Mouse (Mus musculus): ENCODE results near the gene Gm6614. TPM values are rescaled to one million over a fixed set of nuclear protein-coding genes. Genes with fewer than 3 reads are reported as not detected.

Gm6614 gene
- total and polyA plus RNA-seq, 3 experiments = not detected

- H3K9ac ChIP-seq (ENCODE audit: low read depth, low read length) = no peak overlapping the region
- TF ChIP-seq POLR2A (IDR thresholded peaks at IDR 0.05; ENCODE audit: insufficient read depth, low read depth, low read length) = no peak
- TF ChIP-seq CTCF (IDR thresholded peaks at IDR 0.05) = no peak
- no peak for TF ChIP-seq EP300 (IDR thresholded peaks at IDR 0.05; ENCODE audit: insufficient read depth, low read depth, low read length)
- intact Hi-C loops (cut with DNase I) = no loop called here
- 72% methylated on average over 5 of the region's 5 CpGs for WGBS
- H3K27me3 ChIP-seq (ENCODE audit: control insufficient read depth, insufficient read depth, low read length) = no peaks in the 10 kb centered on the region
- H3K4me3 ChIP-seq = no peak overlapping the region
- H3K4me1 ChIP-seq (ENCODE audit: control insufficient read depth, insufficient read depth, low read length) = no peaks in the 10 kb centered on the region
- no peak overlapping the region for H3K27ac ChIP-seq
- H3K36me3 ChIP-seq (ENCODE audit: control insufficient read depth, insufficient read depth, low read length) = no peaks in the 10 kb centered on the region
- DNase-seq = no peak
- no peaks in the 10 kb centered on the region for H3K79me2 ChIP-seq (replicated peaks; ENCODE audit: control insufficient read depth, insufficient read depth, low read length)
Observed at GRCm38 (mm10) chr6:141960482-141960881, 50.7 kb downstream of the Gm6614 start.

- TF ChIP-seq EP300 (IDR thresholded peaks at IDR 0.05; ENCODE audit: insufficient read depth, low read depth, low read length) (no peak), CTCF (IDR thresholded peaks at IDR 0.05) (no peak), POLR2A (IDR thresholded peaks at IDR 0.05; ENCODE audit: insufficient read depth, low read depth, low read length) (no peak)
- intact Hi-C loops (cut with DNase I) = no loop called here
- H3K27me3 ChIP-seq (ENCODE audit: control insufficient read depth, insufficient read depth, low read length) = no peaks in the 10 kb centered on the region
Observed at GRCm38 (mm10) chr6:141946862-141947261, 64.4 kb downstream of the Gm6614 start, which contains the start of gene Slco1a1. Slco1a1 (minus strand) TSS chr6:141946962.

GRCm38 (mm10) chr6:141940451-141940850 is 70.8 kb downstream of the Gm6614 start:
- intact Hi-C loops (cut with DNase I) = no loop called here
- WGBS = 62% methylated on average over 1 of the region's 1 CpGs
- DNase-seq = no peak
- H3K79me2 ChIP-seq (replicated peaks; ENCODE audit: control insufficient read depth, insufficient read depth, low read length) = no peaks in the 10 kb centered on the region
- H3K4me3 ChIP-seq = no peak overlapping the region
- H3K4me1 ChIP-seq (ENCODE audit: control insufficient read depth, insufficient read depth, low read length) = no peaks in the 10 kb centered on the region
- H3K27ac ChIP-seq = no peak overlapping the region
- no peak overlapping the region for H3K9ac ChIP-seq (ENCODE audit: low read depth, low read length)
- no peaks in the 10 kb centered on the region for H3K36me3 ChIP-seq (ENCODE audit: control insufficient read depth, insufficient read depth, low read length)
- TF ChIP-seq POLR2A (IDR thresholded peaks at IDR 0.05; ENCODE audit: insufficient read depth, low read depth, low read length) (no peak), EP300 (IDR thresholded peaks at IDR 0.05; ENCODE audit: insufficient read depth, low read depth, low read length) (no peak), CTCF (IDR thresholded peaks at IDR 0.05) (no peak)
- H3K27me3 ChIP-seq (ENCODE audit: control insufficient read depth, insufficient read depth, low read length) = no peaks in the 10 kb centered on the region

More at GRCm38 (mm10) chr6:141946862-141947261, 64.4 kb downstream of the Gm6614 start, which contains the start of gene Slco1a1:
- DNase-seq = no peak
- Histone ChIP-seq H3K79me2 (replicated peaks; ENCODE audit: control insufficient read depth, insufficient read depth, low read length) (no peaks in the 10 kb centered on the region), H3K27ac (no peak within 1 kb of the TSS), H3K4me1 (ENCODE audit: control insufficient read depth, insufficient read depth, low read length) (no peaks in the 10 kb centered on the region), H3K9ac (ENCODE audit: low read depth, low read length) (no peak within 1 kb of the TSS), H3K36me3 (ENCODE audit: control insufficient read depth, insufficient read depth, low read length) (no peaks in the 10 kb centered on the region), H3K4me3 (no peak within 1 kb of the TSS)

Other genes starting within 250 kb of the Gm6614 start
- not detected for gene Gm5724, start 237.6 kb downstream of the Gm6614 start, total RNA-seq (2021)
- not detected in 2 replicates for gene Gm5724, start 237.6 kb downstream of the Gm6614 start, polyA plus RNA-seq (2012; rRNA removed)
- gene Slco1a4, start 155.2 kb downstream of the Gm6614 start, total RNA-seq (2021) = under 1 TPM; 0.66 to 0.68 TPM
- 0.33 and 1.3 TPM in 2 replicates for gene Slco1a4, start 155.2 kb downstream of the Gm6614 start, polyA plus RNA-seq (2012; rRNA removed)
- gene Slco1a1, start 64.5 kb downstream of the Gm6614 start, total RNA-seq (2021) = not detected
- gene Slco1a1, start 64.5 kb downstream of the Gm6614 start, polyA plus RNA-seq (2012; rRNA removed) = not detected in 2 replicates
- not detected for gene Slco1a6, start 197.1 kb upstream of the Gm6614 start, total RNA-seq (2021)
- not detected in 2 replicates for gene Slco1a6, start 197.1 kb upstream of the Gm6614 start, polyA plus RNA-seq (2012; rRNA removed)

All from heart, adult 2 months (tissue).